Mouse (Mus musculus) heart, postnatal 0 days (tissue): ENCODE data around the gene Dhx16. TPM values are rescaled to one million over a fixed set of nuclear protein-coding genes. Genes with fewer than 3 reads are reported as not detected.
A peak's percentile ranks its signal among the peaks of the same experiment; 100 is the strongest.

Experiments
- ATAC-seq: fragments of 200-750 bp; cut with Nextera tagmentation; 2 replicates; pipeline ENCODE4 v1.8.0; 2017; ENCODE audit warnings: low read depth, moderate number of reproducible peaks, moderate library complexity; ENCODE audit not compliant: insufficient read depth
- DNase-seq: peaks from one replicate; pipeline ENCODE4 v3.0.0-alpha.2; 2016; ENCODE audit warnings: low spot score
- H3K27ac ChIP-seq: fragments of 300-500 bp; sonication (generic); 2 replicates; pipeline ENCODE4 v1.5.1; 2014; ENCODE audit warnings: low read depth, mild to moderate bottlenecking
- H3K27me3 ChIP-seq: fragments of 300-500 bp; sonication (generic); 2 replicates; pipeline ENCODE4 v1.6.1; 2014; ENCODE audit warnings: low read length, mixed read lengths; ENCODE audit not compliant: control insufficient read depth, insufficient read depth
- H3K36me3 ChIP-seq: fragments of 300-500 bp; sonication (generic); replicated peaks from 2 replicates; pipeline ENCODE4 v1.6.1; 2014; ENCODE audit warnings: low read length, mixed read lengths; ENCODE audit not compliant: control insufficient read depth, insufficient read depth
- H3K4me1 ChIP-seq: fragments of 300-500 bp; sonication (generic); 2 replicates; pipeline ENCODE4 v1.6.1; 2014; ENCODE audit warnings: antibody characterized with exemption; ENCODE audit not compliant: control insufficient read depth, insufficient read depth
- H3K4me2 ChIP-seq: fragments of 300-500 bp; sonication (generic); 2 replicates; pipeline ENCODE4 v1.6.1; 2014; ENCODE audit warnings: low read depth, mild to moderate bottlenecking, low read length, moderate library complexity
- H3K4me3 ChIP-seq: fragments of 300-500 bp; sonication (generic); 2 replicates; pipeline ENCODE4 v1.5.1; 2014; ENCODE audit warnings: low read depth, low read length
- H3K9ac ChIP-seq: fragments of 300-500 bp; sonication (generic); replicated peaks from 2 replicates; pipeline ENCODE4 v1.6.1; 2014; ENCODE audit warnings: low read depth, low read length, mixed read lengths
- H3K9me3 ChIP-seq: fragments of 300-500 bp; sonication (generic); replicated peaks from 2 replicates; pipeline ENCODE4 v1.6.1; 2016; ENCODE audit warnings: low read length; ENCODE audit not compliant: control insufficient read depth
- CTCF ChIP-seq: IDR thresholded peaks from 2 replicates; pipeline ENCODE4 v1.5.1; 2016; ENCODE audit warnings: antibody characterized with exemption, control low read depth, low read depth
- EP300 ChIP-seq: IDR thresholded peaks from 2 replicates; pipeline ENCODE4 v1.6.1; 2016; ENCODE audit warnings: antibody characterized with exemption, low read depth
- WGBS: fragments of 180-500 bp; shearing (Covaris S2); extraction: QIAGEN DNeasy Blood & Tissue Kit; methylation state at CpG from one replicate; pipeline ENCODE4 v1.1.7; 2014; 5-methylcytosine and 5-hydroxymethylcytosine counted together
- polyA plus RNA-seq: library from polyadenylated mRNA; unstranded; fragments of >200 nt; fragmentation: Nextera tagmentation; extraction: Ambion mirVana; gene quantifications from 2 replicates; pipeline ENCODE4 v1.2.1, GENCODE M21; 2015
- total RNA-seq: library from RNA; depleted of rRNA; stranded (reverse); fragments of >200 nt; gene quantifications from 2 replicates; pipeline ENCODE4 v1.2.3, GENCODE M21; 2014; ENCODE audit warnings: low replicate concordance

Gene Dhx16
- total and polyA plus RNA-seq, 2 experiments from 2014 or later: 15.0 to 18.2 TPM

DNA sequence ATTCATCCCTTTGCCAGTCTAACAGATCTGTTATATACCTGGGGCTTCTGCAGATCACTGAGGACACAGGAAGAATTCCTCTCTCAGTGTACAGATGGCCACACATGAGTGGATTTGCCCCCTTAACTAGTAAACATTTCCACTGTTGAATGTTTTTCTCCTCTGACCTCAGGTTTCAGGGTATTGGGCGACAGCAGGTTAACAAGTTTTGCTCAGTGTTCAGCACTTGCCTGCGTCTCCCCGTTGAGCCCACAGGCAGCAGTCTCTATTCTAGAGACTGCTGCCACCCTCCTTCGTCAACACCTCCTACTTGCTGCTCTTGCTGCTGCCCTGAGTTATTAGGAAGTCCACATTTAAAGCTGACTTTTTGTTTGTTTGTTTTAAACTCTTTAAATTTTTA is 42.1 kb downstream of the Dhx16 start:
- WGBS: 55% methylated on average over 4 of the region's 4 CpGs
- no peaks in the 10 kb centered on the region for H3K9me3 ChIP-seq
- no peak for ATAC-seq
- H3K27me3 ChIP-seq: no peaks in the 10 kb centered on the region
- H3K4me1 ChIP-seq: peaks cover 12% of the 10 kb centered on the region; the same call in 1 of the 2 replicates
- H3K4me2 ChIP-seq: no peak overlapping the region
- no peak for TF ChIP-seq EP300
- no peak for TF ChIP-seq CTCF
- no peak overlapping the region for H3K27ac ChIP-seq
- H3K36me3 ChIP-seq: peaks cover 46% of the 10 kb centered on the region
- DNase-seq: no peak
- no peak overlapping the region for H3K4me3 ChIP-seq
- H3K9ac ChIP-seq: no peak overlapping the region

DNA sequence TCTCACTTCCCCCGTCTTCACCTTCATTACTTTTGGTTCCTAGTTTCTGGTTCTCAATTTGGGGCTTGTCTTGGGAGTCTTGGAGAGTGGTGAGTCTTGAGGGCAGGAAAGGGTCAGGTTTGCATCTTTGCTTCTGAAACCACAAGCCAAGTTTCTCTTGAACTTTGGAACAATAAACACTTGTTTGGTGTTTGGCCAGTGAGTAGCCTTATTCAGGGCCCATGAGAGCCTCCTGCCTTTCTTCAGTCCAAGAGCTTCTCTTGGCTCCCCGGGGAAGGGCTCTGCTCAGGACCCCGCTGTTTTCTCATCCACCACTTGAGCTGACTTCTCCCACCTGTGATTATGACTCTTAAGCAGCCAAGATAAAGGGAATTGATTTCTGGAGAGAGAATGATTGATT is 42.9 kb downstream of the Dhx16 start:
- no peaks in the 10 kb centered on the region for H3K27me3 ChIP-seq
- DNase-seq (no peak), ATAC-seq (no peak)
- 79% methylated on average over 3 of the region's 3 CpGs for WGBS
- H3K9me3 ChIP-seq: no peaks in the 10 kb centered on the region
- TF ChIP-seq EP300 (no peak), CTCF (no peak)
- H3K36me3 ChIP-seq: peaks cover 48% of the 10 kb centered on the region
- peaks cover 12% of the 10 kb centered on the region; the same call in 1 of the 2 replicates for H3K4me1 ChIP-seq
- H3K27ac ChIP-seq: peak overlapping the region; percentile 30; the same call in 1 of the 2 replicates
- no peak overlapping the region for H3K4me3 ChIP-seq
- no peak overlapping the region for H3K9ac ChIP-seq
- H3K4me2 ChIP-seq: no peak overlapping the region

DNA sequence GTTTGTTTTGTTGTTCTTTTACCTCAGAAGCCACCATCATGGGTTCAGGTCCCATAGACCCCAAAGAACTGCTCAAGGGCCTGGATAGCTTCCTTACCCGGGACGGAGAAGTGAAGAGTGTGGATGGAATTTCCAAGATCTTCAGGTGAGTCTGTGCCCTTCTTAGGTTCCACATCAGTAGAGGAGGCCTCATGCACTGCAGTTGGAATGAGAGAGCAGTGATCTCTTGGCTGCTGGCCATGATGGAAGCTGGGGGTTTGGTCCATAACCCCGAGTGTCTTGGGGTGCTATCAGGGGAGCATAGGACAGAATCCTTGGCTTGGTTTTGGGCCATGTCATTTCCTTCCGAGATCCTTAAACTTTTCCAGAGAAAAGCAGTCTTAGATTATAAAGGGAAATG is 43.7 kb downstream of the Dhx16 start:
- peaks cover 51% of the 10 kb centered on the region for H3K36me3 ChIP-seq
- whole genome bisulfite sequencing: 81% methylated on average over 4 of the region's 4 CpGs
- H3K4me1 ChIP-seq: peaks cover 12% of the 10 kb centered on the region; the same call in 1 of the 2 replicates
- DNase-seq (no peak), ATAC-seq (no peak)
- H3K9me3 ChIP-seq: no peaks in the 10 kb centered on the region
- H3K4me2 ChIP-seq: no peak overlapping the region
- H3K27me3 ChIP-seq: no peaks in the 10 kb centered on the region
- H3K9ac ChIP-seq: no peak overlapping the region
- H3K27ac ChIP-seq: no peak overlapping the region
- no peak overlapping the region for H3K4me3 ChIP-seq
- TF ChIP-seq CTCF: no peak
- TF ChIP-seq EP300: no peak

DNA sequence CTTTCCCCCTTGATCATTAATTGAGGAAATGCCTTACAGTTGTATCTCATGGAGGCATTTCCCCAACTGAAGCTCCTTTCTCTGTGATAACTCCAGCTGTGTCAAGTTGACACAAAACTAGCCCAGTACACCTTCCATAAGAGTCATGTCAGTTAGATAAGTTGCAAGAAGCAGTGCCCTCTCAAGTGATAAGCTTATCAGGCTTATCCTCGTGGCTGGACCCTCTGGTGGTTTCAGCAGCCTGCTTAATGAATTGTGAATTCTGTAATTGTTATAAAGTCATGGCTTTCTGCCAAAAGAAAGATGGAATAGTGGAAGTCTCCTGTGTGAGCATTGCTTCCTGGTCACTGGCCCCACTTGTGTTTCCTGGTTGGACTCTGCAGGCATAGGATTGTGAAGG is 47.9 kb downstream of the Dhx16 start:
- no peak overlapping the region for H3K9ac ChIP-seq
- no peak overlapping the region for H3K4me2 ChIP-seq
- ATAC-seq (no peak), DNase-seq (no peak)
- 16% methylated on average over 1 of the region's 1 CpGs for WGBS
- no peak overlapping the region for H3K27ac ChIP-seq
- H3K4me1 ChIP-seq: no peaks in the 10 kb centered on the region
- no peaks in the 10 kb centered on the region for H3K27me3 ChIP-seq
- H3K36me3 ChIP-seq: peaks cover 79% of the 10 kb centered on the region
- no peaks in the 10 kb centered on the region for H3K9me3 ChIP-seq
- no peak overlapping the region for H3K4me3 ChIP-seq
- TF ChIP-seq CTCF (no peak), EP300 (no peak)

DNA sequence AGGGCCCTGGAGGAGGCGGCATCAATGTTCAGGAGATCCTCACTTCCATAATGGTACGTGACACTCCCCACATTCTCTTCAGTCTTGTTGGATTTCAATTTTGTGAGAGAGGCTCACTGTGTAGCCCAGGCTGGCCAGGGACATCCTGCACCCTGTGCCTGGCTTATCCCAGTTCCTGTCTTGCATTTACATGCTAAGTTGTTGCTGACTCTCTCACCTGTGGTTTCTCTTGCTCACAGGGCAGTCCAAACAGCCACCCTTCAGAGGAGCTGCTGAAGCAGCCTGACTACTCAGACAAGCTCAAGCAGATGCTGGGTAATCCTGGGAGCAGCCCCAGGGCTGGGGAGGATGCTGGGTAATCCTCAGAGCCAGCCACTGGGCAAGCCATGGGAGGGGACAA is 49.9 kb downstream of the Dhx16 start:
- Histone ChIP-seq H3K36me3 (peaks cover 63% of the 10 kb centered on the region), H3K9ac (no peak overlapping the region), H3K4me1 (no peaks in the 10 kb centered on the region), H3K4me3 (no peak overlapping the region), H3K27me3 (no peaks in the 10 kb centered on the region), H3K9me3 (no peaks in the 10 kb centered on the region), H3K27ac (no peak overlapping the region), H3K4me2 (no peak overlapping the region)
- TF ChIP-seq EP300: no peak
- TF ChIP-seq CTCF: no peak
- no peak for ATAC-seq
- 93% methylated on average over 2 of the region's 2 CpGs for WGBS
- DNase-seq: no peak

DNA sequence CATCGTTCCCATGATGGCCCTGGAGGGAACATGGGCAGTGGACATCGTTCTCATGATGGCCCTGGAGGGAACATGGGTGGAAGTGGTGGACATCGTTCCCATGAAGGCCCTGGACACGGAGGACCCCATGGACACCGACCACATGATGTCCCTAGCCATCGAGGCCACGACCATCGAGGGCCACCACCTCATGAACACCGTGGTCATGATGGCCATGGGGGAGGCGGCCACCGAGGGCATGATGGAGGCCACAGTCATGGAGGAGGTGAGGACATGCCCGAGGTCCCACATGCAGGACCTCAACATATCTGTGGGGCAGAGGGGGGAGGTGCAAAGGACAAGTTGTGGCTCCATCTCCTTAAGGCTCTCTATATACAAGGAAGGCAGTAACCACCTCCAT is 51.0 kb downstream of the Dhx16 start:
- no peaks in the 10 kb centered on the region for H3K9me3 ChIP-seq
- H3K9ac ChIP-seq: no peak overlapping the region
- TF ChIP-seq CTCF (no peak), EP300 (no peak)
- 93% methylated on average over 12 of the region's 12 CpGs for WGBS
- no peaks in the 10 kb centered on the region for H3K27me3 ChIP-seq
- no peak overlapping the region for H3K4me2 ChIP-seq
- ATAC-seq (no peak), DNase-seq (no peak)
- no peak overlapping the region for H3K4me3 ChIP-seq
- peaks cover 52% of the 10 kb centered on the region for H3K36me3 ChIP-seq
- H3K4me1 ChIP-seq: no peaks in the 10 kb centered on the region
- H3K27ac ChIP-seq: no peak overlapping the region
